Mouse (Mus musculus) gastrocnemius, adult 18-20 months (tissue): ENCODE results near the gene Trdn. TPM values are rescaled to one million over a fixed set of nuclear protein-coding genes. Genes with fewer than 3 reads are reported as not detected.

Experiments
- DNase-seq: peaks from one replicate; pipeline ENCODE4 v3.0.0; 2021; ENCODE audit warnings: low spot score
- long read RNA-seq, 2 experiments: library from polyadenylated mRNA; stranded (forward); transcript quantifications; one replicate each; pipeline ENCODE4 v2.0.0; 2021
- total RNA-seq, 2 experiments: library from RNA; stranded (reverse); gene quantifications; 2 replicates each; pipeline ENCODE4 v1.2.3; 2021

Trdn gene
- total RNA-seq, result 1,000 to 10,000 TPM; 1,385 to 1,433 TPM
- long read RNA-seq, experiment 1, full-length matches to known transcripts, result 30 of 1,487 reads
- long read RNA-seq, experiment 1, partial matches to known transcripts, result 991 of 1,487 reads
- long read RNA-seq, experiment 1, other reads (novel, unspliced or antisense), result 466 of 1,487 reads
- long read RNA-seq, experiment 2, full-length matches to known transcripts, result 21 of 928 reads
- long read RNA-seq, experiment 2, partial matches to known transcripts, result 696 of 928 reads
- long read RNA-seq, experiment 2, other reads (novel, unspliced or antisense), result 211 of 928 reads

DNA sequence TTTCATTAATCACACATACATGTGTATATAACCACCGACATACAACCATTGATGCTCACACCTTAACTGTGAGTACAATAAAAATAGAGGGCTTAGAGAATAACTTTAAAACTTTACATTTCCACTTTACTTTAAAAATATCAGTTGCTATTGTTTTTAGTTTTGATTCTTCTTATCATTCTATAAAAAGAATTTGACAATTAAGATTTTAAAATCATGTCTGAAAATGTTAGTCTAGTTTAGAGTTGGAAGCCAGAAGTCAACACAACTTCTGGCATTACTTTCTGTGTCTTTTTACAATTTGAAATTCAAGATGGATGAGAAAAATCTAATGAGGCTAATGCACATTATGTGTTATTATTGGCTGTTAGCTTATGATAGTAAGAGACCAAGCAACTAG is at the start of gene Trdn:
TSS of gene Trdn (plus strand) at position 301 of the 400 bp plus-strand sequence.
- DNase-seq, result no peak

DNA sequence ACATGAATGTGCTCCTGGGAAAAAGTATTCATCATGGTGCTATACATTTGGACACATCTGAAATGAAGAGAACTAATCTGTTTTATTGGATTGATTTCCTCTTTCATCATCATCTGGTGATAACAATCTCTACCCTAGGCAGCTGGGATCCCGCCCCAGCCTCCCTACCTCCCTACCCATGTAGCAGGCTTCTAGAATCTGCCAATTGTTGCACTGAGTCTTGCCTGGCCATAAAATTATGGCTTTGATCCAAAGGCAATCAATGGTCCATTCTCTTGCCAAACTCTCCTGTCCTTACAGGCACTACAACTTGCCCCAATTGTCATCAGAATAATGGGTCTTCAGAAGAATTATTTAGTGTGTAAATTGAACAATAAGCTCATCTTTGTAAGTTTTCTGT is 19.6 kb upstream of the Trdn start:
- no peak for DNase-seq

DNA sequence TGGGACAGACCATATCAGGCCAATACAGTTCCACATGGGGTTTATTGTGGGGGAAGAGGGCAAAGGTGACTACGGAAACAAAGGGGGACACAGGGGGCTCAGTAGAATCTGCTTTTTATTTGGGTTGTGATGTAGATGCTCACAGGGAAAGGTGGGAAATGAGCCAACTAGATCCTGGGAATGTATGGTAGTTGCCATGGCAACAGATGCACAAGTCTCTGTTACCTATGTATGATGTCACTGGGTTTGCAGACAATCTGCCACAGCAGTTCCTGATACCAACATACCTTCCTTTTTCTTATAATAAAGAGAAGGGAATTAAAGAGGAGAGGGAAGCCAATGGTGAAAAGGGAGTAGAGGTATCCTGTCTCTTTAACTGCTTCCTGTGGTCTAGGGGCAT is 14.8 kb upstream of the Trdn start:
- no peak for DNase-seq

DNA sequence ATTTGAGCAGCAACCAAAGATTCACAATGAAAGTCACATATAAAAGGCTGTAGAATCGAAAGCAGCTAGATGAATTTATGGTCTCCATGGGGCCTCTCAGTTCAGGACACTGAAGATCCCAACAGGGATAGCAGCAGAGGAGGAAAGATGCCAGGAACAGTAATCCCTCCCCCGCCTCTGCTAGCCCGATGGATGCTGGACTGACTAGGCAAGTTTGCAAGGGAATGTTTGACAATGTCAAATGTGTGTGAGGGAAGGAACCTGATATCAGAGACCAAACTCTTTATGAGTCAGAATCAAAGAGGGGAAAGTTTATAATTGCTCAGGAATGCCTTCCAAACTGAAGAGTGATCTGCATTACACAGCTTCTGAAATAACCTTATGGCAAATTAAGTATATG is 7.2 kb upstream of the Trdn start:
- peak; percentile 56 for DNase-seq

DNA sequence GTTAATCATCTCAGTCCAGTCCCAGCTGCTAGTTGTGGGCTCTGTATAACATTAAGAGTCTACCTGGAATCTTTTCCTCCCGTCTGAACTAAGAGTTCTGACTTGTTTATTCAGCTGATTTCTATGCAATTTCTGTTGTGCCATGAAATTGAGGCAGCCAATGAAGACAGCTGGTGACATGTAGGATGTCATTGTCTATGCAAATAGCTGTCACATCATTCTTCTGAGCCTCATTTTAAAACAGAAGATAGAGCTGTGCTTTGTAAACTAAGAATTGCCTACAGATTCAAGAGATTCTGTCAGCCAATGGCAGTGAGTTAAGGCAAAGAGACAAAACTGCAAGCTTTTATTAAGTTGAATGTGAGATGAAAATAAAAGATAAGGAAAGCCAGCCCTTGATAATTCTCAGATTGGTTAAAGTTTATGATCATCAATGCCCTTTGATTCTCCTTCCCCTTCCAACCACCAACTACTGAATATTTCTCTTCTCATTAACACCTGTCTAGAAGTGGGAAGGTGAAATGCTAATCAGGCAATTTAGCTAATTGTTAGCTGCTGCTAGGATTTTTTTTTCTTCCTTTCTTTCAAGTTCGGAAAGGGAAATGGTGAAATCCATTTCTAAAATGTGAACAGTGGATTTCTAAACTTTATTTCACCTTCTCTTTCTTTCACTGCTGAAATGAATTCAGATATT is 1.9 kb downstream of the Trdn start:
- no peak for DNase-seq

DNA sequence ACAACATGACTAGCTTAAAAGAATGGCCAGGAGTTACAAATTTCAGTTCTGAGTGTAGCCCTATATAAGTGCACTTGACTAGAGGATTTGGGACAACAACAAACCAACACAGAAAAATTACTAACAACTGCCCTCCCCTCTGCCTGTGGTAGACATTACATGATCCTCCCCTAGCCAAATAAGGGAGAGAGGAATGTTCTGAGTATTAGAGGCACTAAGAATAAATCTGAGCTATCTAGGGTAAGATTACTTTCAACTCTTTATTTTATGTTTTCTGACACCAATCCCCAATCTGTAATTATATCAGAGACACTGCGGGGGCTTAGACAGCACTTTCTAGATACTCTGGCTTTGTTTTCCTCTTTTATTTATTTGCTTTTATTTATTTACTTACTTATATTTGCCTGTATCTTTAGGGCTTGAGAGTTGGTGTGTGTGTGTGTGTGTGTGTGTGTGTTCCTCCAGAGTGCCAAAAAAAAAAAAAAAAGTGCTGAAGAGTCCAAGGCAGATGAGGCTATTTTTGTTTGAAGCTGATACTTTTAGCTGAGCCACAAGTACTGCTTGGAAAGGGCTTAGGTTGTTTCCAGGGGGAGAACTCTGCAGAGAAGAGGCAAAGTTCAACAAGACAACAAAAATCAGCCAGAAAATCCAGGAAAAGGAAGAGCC is 2.7 kb downstream of the Trdn start:
- peak; percentile 25 for DNase-seq

DNA sequence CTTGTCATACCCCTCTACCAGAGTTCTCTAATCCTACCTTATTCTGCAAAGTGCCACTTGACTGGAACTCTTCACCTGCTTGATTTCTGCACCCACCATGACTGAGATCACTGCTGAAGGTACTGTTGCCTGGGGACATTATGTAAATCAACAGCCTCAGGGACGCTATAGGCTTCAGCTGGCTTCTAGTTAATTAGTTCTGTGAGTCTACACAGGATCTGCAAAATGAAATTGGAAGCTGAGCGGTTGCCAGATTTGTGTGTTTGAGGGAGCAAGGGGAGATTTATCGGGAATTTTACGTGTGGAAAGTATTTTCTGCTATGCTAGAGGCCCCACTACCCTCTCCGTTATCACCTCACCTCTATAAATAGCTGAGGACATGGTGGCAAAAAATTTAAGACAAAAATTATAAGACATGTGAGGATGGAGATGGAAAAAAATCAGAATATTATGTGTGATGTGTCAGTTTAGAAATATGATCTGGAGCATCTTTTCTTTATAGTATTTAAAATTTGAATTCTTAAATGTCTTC is 3.3 kb downstream of the Trdn start:
- DNase-seq, result peak; percentile 45

DNA sequence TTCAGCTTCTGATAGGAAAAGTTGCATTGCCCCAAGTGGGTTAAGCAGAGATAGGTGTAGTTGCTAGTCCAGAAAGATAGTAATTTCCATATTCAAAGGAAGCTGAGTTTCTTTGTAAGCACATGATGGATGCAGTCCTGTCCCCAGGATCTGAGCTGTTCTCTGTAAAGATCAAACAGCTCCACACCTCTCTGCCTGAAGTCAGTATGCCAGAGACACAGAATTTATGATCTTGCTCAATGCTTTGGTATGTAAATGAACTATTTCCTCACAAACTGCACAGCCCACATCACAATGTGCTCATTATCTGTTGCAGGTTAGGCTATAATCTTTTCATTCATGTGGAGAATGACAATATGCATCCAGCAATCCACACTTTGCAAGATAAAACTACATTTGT is 8.0 kb downstream of the Trdn start:
- DNase-seq, result no peak

DNA sequence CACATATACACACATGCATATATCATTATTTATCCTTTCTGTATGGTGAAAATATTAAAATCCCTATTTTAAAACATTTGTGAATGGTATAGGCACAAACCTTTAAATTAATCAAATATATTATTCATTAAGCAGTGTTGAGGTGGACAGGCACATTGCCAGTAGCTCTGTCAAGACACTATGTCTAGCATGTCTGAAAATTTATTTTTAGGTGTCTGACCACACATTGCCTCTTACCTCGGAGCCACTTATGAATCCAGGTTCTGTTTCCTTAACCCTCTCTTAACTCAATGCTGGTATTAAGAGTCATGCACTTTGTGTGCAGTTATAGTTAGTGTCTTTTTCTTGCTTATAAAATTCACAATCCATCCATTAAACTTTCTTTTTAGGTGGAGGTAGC is 12.0 kb downstream of the Trdn start:
- DNase-seq, result peak; percentile 62

DNA sequence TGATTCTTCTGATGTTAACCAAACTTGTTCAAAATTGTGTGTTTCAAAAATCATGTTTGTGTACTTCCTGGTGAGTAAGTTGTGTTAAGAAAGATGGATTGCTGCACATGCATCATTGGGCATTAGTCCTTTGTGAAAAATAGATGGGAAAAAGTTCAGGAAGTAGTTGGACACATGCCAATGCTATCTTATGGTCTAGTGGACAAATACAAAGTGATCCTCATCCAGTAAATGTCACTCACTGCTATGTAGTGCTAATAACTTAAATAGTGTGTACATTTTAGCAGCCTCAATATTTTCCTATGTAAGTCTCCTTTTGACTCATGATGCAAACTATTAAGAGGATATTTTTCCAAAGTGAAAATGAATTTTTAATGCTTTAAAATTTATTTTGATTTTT is 27.6 kb downstream of the Trdn start:
- no peak for DNase-seq

DNA sequence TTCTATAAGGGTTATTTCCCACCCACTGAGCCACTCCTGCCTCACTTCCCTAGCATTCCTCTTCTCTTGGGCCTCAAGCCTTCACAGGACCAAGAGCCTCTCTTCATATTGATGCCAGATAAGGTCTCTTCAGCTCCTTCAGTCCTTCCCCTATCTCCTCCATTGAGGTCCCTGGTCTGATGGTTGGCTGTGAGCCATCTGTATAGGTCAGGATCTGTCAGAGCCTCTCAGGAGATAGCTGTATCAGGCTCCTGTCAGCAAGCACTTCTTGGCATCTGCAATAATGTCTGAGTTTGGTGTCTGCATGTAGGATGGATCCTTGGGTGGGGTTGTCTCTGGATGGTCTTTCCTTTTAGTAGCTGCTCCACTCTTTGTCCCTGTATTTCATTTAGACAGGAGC is 42.7 kb downstream of the Trdn start:
- DNase-seq, result no peak

DNA sequence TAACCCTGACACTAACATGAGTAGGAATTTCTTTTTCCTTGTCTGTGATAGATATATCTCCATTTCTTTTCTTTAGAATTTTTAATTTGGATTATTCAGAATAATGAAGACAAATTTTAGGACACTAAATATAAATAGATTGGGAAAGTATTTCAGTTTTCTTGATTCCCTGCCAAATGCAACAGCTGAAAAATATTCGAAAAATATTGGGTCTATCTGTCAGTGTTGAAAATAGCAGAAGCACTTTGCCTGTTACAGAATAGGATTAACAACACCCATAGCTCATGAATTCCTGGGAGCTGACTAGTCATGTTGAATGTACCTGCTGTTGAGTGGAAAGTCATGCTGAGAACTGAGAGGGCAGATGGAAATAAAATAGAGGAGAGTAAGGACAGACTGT is 64.6 kb downstream of the Trdn start:
- DNase-seq, result no peak

DNA sequence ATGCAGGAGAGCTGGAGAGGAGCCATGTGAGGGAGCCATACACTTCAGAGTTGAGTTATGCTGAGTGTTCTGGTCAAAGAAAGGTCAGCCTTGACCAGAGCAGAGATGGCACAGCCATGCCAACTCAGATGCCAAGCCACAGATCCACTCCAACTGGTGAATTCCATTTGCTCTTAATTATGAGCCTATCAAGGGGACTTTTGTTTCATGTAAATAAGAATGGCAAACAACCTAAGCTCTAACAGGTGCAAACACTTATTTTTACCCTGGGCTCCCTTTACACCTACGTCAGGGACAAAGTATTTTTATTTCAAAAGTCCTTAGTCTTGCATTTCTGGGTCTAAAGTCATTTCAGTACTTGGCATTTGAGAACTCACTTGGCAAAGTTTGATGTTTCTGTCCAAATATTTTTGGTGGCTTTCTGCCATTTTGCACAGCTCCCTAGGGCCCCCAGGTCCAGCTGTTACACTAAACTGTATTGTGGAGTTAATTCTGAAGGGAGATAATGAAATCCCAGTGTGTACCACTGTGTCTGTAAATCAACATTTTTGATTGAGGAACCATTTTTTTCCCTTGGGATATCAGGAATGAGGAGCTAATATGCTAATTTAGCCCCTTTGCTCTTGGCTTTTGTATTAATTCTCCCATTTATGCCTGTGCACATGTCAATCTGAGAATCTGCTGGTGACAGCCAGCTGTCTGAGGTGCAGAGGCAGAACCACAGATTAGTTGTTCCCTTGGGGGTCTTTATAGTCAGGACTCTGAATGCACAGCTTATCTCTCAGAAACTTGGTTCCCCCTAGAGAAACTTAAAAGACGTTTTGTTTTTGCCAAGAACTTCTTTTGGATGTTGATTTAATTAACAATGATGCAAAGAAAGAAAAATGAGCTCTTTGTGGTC is 99.6 kb downstream of the Trdn start:
- peak; percentile 77 for DNase-seq

DNA sequence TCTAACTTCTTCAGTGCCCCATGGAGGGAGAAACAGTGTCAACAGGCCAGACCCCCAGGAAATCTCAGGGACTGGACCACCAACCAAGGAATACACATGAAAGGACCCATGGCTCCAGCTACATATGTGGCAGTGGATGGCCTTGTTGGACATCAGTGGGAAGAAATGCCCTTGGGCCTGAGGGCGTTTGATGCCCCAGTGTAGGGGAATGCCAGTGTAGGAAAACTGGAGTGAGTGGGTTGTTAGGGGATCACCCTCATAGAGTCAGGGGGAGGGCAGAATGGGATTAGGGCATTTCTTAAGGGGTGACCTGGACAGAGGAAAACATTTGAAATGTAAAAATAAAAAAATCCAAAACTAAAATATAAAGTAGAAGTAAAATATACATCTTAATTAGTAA is 108.7 kb downstream of the Trdn start:
- DNase-seq, result no peak

DNA sequence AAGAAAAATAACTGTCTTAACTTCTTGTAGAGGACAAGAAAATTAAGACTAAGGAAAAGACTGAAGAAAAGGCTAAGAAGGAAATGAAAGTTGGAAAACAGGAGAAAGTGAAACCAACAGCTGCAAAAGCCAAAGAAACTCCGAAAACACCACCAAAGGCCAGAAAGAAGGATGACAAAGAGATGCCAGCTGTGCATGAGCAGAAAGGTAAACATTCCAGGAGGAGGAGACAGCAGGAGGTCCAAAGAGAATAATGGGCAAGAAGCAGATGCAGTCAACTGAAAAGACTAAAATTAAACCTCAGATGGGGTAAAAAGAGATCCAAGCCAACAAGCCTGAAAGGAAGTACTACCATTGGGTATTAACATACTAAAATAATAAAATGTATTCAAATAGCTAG is 115.6 kb downstream of the Trdn start:
- no peak for DNase-seq

DNA sequence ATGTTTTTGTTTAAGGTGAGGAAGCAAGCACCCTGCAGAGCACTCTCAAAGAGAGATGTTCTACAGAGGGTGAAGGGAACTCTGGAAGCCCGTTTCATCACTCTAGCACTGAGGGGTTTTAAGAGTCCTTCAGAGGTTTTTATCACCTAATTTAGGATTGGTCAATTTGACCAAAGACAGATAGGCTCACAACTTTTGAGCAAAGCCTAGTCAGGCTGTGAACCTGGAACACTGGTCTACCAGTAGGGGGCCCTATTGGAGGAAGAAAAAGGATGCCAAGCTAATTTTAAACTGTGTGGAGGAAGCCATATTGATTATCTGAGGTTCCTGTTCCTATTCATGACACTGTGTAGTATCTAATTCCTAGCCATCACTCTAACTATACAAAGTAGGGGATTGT is 117.9 kb downstream of the Trdn start:
- no peak for DNase-seq

DNA sequence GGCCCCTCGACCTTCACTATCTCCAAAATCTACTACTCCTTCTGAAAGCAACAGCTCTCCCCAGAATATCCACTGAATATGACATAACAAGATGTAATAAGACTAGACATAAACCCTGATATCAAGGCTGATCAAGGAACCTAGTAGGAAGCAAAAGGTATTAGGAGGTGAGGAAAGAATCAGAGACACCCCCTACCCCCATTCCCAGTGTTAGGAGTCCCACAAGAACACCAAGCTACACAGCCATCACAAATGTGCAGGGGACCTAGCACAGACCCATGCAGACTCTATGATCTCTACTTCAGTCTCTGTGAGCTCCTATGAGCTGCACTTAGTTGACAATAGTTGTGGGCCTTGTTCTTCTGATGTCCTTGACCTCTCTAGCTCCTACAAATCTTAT is 130.1 kb downstream of the Trdn start:
- DNase-seq, result no peak

DNA sequence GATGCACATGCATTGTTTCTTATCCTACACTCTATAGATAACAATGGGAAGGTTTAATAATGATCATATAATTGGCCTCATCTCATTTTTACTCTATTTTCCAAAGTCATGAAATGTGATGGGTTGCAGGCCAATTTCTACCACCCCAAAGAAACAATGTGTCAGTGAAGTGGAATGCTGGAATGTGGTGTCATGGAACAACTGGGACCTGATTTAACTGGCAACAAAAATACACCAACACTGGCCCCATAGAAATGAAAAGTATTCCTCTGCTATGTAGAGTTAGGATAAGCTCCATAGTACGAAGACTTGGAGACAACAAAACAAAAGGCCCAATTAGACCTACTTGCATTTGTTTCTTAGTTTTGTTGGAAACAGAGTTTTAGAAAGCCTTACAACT is 173.6 kb downstream of the Trdn start:
- no peak for DNase-seq

DNA sequence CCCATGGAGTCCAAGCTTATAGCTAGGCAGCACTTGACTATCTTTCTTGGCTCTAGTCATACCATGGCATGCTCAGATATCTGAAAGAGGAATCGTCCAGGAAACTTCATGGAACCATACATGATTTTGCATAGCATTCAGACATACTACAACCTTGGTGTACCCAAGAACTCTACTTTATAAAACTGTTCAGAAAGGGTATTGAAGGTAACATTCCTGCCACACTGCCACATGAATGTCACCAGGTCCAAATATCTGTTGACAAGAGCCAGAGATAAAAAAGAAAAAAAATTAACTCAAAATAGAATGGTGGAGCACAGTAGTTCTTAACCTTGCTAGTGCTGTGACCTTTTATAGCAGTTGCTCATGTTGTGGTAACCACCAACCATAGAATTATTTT is 175.8 kb downstream of the Trdn start:
- no peak for DNase-seq

DNA sequence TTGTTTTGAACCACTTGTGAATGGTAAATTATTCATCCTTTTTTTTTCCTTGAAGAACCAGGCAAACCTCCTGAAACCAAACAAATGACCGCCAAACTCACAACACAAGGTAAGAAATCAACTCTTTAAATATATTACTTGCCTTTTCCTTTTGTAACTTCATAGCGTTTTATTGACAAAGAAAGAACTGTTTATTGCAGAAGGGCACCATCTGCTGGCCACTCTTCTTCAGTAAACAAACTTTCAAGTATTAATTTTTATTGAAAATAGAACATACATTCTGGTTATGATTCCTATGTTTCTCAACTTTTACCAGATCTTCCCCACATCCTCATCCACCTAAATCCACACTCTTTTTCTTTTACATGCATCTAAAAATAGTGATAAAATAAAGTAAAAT is 224.6 kb downstream of the Trdn start:
- DNase-seq, result no peak

DNA sequence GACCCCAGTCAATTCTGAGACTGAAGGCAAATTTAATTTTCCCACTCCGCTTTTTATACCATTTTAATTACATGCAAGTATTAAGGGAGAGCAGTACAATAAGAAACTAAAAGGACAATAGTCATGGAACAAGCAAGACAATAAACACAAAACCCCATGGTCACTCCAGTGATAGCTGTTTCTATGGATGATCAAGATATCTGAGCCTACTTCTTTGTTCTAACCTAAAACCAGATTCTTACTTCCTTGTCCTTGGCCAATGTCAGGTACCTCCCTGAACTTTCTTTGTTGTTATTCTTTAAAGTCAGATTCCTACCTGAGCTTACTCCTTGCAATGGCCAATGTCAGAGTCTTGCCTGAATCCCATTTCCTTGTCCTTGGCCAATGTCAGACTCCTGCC is 272.7 kb downstream of the Trdn start:
- DNase-seq, result no peak

DNA sequence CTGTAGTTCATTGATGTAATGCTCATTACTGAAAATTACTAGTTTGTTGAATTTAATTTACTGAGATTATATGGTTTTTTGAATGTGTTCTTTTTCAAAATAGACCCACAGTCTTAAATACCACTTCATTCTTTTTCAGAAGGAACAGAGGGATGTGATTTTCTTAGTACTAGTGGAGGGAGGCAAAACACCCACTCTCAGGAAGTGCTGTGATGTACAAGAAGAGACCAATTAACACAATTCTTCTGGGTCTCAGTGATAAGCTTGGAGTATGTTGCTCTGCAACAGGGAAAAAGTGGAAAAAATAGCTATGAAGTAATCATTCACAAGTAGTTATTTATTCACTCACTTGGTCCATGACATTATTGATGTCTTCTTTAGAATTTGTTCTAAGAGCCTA is 286.2 kb downstream of the Trdn start:
- DNase-seq, result no peak
